Mouse (Mus musculus) spleen, adult 2 months (tissue): ENCODE results near the gene Bend6.

Experiments
- CTCF ChIP-seq: fragments of 200-500 bp; IDR thresholded peaks from 2 replicates; pipeline ENCODE4 v1.5.1; 2011; ENCODE audit warnings: mild to moderate bottlenecking, inconsistent platforms; ENCODE audit not compliant: insufficient read depth, insufficient read length, insufficient replicate concordance; ENCODE audit errors: extremely low read depth
- POLR2A ChIP-seq: fragments of 200-500 bp; IDR thresholded peaks from 2 replicates; pipeline ENCODE4 v1.6.1; 2011; ENCODE audit warnings: low read depth, low read length, inconsistent platforms

DNA sequence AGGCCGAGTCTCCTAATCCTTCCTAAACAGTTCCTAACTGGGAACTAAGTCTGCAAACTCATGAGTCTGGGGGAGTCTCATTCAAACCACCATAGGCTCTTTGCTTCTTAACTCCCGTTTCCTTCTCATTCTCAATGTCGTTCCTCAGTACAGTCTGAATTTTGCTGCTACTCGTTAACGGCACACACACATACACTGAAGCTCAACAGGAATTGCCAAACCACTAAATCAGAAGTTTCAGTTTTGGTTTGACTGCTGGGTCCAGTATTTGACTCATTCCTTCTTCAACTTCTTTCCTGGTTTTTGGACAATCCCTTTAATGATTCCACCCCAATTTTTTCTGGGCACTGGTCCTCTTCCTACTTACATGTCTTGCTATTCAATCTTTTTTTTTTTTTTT lies 8.9 kb upstream of the Bend6 start:
- TF ChIP-seq CTCF (no peak), POLR2A (no peak)
